Mouse (Mus musculus) embryonic facial prominence, embryonic 13.5 days (tissue): Measurements from ENCODE around the gene Slc6a2. TPM values are rescaled to one million over a fixed set of nuclear protein-coding genes. Genes with fewer than 3 reads are reported as not detected.

Experiments
- ATAC-seq: fragments of 200-750 bp; cut with Nextera tagmentation; 2 replicates; pipeline ENCODE4 v1.8.0; 2017; ENCODE audit warnings: low read depth; ENCODE audit not compliant: insufficient number of reproducible peaks, insufficient read depth, low FRiP score, low TSS enrichment
- H3K27ac ChIP-seq: fragments of 300-500 bp; sonication (generic); 2 replicates; pipeline ENCODE4 v1.5.1; 2015; ENCODE audit warnings: moderate library complexity, mild to moderate bottlenecking, inconsistent platforms
- H3K27me3 ChIP-seq: fragments of 300-500 bp; sonication (generic); 2 replicates; pipeline ENCODE4 v1.6.1; 2015; ENCODE audit warnings: mild to moderate bottlenecking, inconsistent platforms
- H3K36me3 ChIP-seq: fragments of 300-500 bp; sonication (generic); 2 replicates; pipeline ENCODE4 v1.6.1; 2015; ENCODE audit warnings: mild to moderate bottlenecking, inconsistent platforms
- H3K4me1 ChIP-seq: fragments of 300-500 bp; sonication (generic); 2 replicates; pipeline ENCODE4 v1.6.1; 2015; ENCODE audit warnings: inconsistent platforms
- H3K4me2 ChIP-seq: fragments of 300-500 bp; sonication (generic); 2 replicates; pipeline ENCODE4 v1.6.1; 2015; ENCODE audit warnings: moderate library complexity, mild to moderate bottlenecking, inconsistent platforms
- H3K4me3 ChIP-seq: fragments of 300-500 bp; sonication (generic); 2 replicates; pipeline ENCODE4 v1.5.1; 2015; ENCODE audit warnings: mild to moderate bottlenecking, inconsistent platforms
- H3K9ac ChIP-seq: fragments of 300-500 bp; sonication (generic); 2 replicates; pipeline ENCODE4 v1.6.1; 2015; ENCODE audit warnings: mild to moderate bottlenecking, inconsistent platforms
- H3K9me3 ChIP-seq: fragments of 300-500 bp; sonication (generic); 2 replicates; pipeline ENCODE4 v1.6.1; 2016; ENCODE audit warnings: inconsistent platforms
- WGBS: fragments of 180-500 bp; shearing (Covaris S2); methylation state at CpG from one replicate; pipeline ENCODE4 v1.1.7; 2015; ENCODE audit warnings: mixed read lengths; 5-methylcytosine and 5-hydroxymethylcytosine counted together
- polyA plus RNA-seq: library from polyadenylated mRNA; unstranded; fragments of >200 nt; fragmentation: Nextera tagmentation; extraction: Ambion mirVana; gene quantifications from 2 replicates; pipeline ENCODE4 v1.2.1, GENCODE M21; 2015

Gene Slc6a2
- polyA plus RNA-seq: 0.74 and 0.87 TPM in 2 replicates

- no peak for ATAC-seq
- H3K4me3 ChIP-seq: peak within 1 kb of the TSS; percentile 50
- no peaks in the 10 kb centered on the region for H3K36me3 ChIP-seq
- no peak within 1 kb of the TSS for H3K27ac ChIP-seq
- H3K9me3 ChIP-seq: no peaks in the 10 kb centered on the region
- H3K27me3 ChIP-seq: peaks cover 74% of the 10 kb centered on the region
- H3K9ac ChIP-seq: peak within 1 kb of the TSS; percentile 69
- H3K4me1 ChIP-seq: peaks cover 16% of the 10 kb centered on the region
- 57% methylated on average over 10 of the region's 10 CpGs for WGBS
- peak within 1 kb of the TSS; percentile 97 for H3K4me2 ChIP-seq
Measured at GRCm38 (mm10) chr8:92959779-92960178, at the start of gene Slc6a2. Slc6a2 (plus strand) TSS chr8:92960079.

- 73% methylated on average over 3 of the region's 3 CpGs for WGBS
- peaks cover 7% of the 10 kb centered on the region; the same call in 1 of the 2 replicates for H3K4me1 ChIP-seq
- H3K4me3 ChIP-seq: no peak overlapping the region
- H3K27ac ChIP-seq: no peak overlapping the region
- ATAC-seq: no peak
- no peak overlapping the region for H3K4me2 ChIP-seq
- H3K36me3 ChIP-seq: no peaks in the 10 kb centered on the region
- H3K9ac ChIP-seq: no peak overlapping the region
- no peaks in the 10 kb centered on the region for H3K9me3 ChIP-seq
- H3K27me3 ChIP-seq: no peaks in the 10 kb centered on the region
Measured at GRCm38 (mm10) chr8:92911477-92911876, 48.4 kb upstream of the Slc6a2 start.

GRCm38 (mm10) chr8:92913396-92913795, 46.5 kb upstream of the Slc6a2 start:
- no peak for ATAC-seq
- Histone ChIP-seq H3K9me3 (no peaks in the 10 kb centered on the region), H3K27ac (peak overlapping the region; percentile 48), H3K36me3 (no peaks in the 10 kb centered on the region), H3K27me3 (no peaks in the 10 kb centered on the region), H3K4me3 (no peak overlapping the region), H3K4me2 (no peak overlapping the region), H3K9ac (no peak overlapping the region), H3K4me1 (peaks cover 7% of the 10 kb centered on the region; the same call in 1 of the 2 replicates)
- WGBS: 36% methylated on average over 7 of the region's 7 CpGs

GRCm38 (mm10) chr8:92916082-92916481, 43.8 kb upstream of the Slc6a2 start:
- WGBS: 83% methylated on average over 3 of the region's 3 CpGs
- Histone ChIP-seq H3K4me1 (peaks cover 10% of the 10 kb centered on the region; the same call in 1 of the 2 replicates), H3K36me3 (no peaks in the 10 kb centered on the region), H3K4me3 (no peak overlapping the region), H3K27me3 (no peaks in the 10 kb centered on the region), H3K27ac (no peak overlapping the region), H3K9me3 (no peaks in the 10 kb centered on the region), H3K4me2 (no peak overlapping the region), H3K9ac (no peak overlapping the region)
- ATAC-seq: no peak

- no peak overlapping the region for H3K4me3 ChIP-seq
- no peak overlapping the region for H3K4me2 ChIP-seq
- no peaks in the 10 kb centered on the region for H3K27me3 ChIP-seq
- H3K9ac ChIP-seq: no peak overlapping the region
- no peaks in the 10 kb centered on the region for H3K9me3 ChIP-seq
- WGBS: 82% methylated on average over 3 of the region's 3 CpGs
- ATAC-seq: no peak
- no peak overlapping the region for H3K27ac ChIP-seq
- peaks cover 14% of the 10 kb centered on the region for H3K4me1 ChIP-seq
- no peaks in the 10 kb centered on the region for H3K36me3 ChIP-seq
Measured at GRCm38 (mm10) chr8:92921768-92922167, 38.1 kb upstream of the Slc6a2 start.

- 65% methylated on average over 4 of the region's 4 CpGs for WGBS
- Histone ChIP-seq H3K36me3 (no peaks in the 10 kb centered on the region), H3K4me2 (no peak overlapping the region), H3K9me3 (peaks cover 9% of the 10 kb centered on the region; the same call in 1 of the 2 replicates), H3K9ac (no peak overlapping the region), H3K27ac (no peak overlapping the region), H3K4me3 (no peak overlapping the region), H3K27me3 (no peaks in the 10 kb centered on the region), H3K4me1 (no peaks in the 10 kb centered on the region)
- ATAC-seq: no peak
Measured at GRCm38 (mm10) chr8:92928986-92929385, 30.9 kb upstream of the Slc6a2 start.

GRCm38 (mm10) chr8:92938056-92938455, 21.8 kb upstream of the Slc6a2 start:
- Histone ChIP-seq H3K9me3 (no peaks in the 10 kb centered on the region), H3K9ac (no peak overlapping the region), H3K4me3 (no peak overlapping the region), H3K4me2 (no peak overlapping the region), H3K27ac (no peak overlapping the region), H3K36me3 (no peaks in the 10 kb centered on the region), H3K27me3 (no peaks in the 10 kb centered on the region), H3K4me1 (no peaks in the 10 kb centered on the region)
- WGBS: 70% methylated on average over 4 of the region's 4 CpGs
- no peak for ATAC-seq

- Histone ChIP-seq H3K27ac (no peak overlapping the region), H3K36me3 (no peaks in the 10 kb centered on the region), H3K27me3 (no peaks in the 10 kb centered on the region), H3K9me3 (no peaks in the 10 kb centered on the region), H3K4me1 (no peaks in the 10 kb centered on the region), H3K9ac (no peak overlapping the region), H3K4me2 (no peak overlapping the region), H3K4me3 (no peak overlapping the region)
- no peak for ATAC-seq
- WGBS: 88% methylated on average over 4 of the region's 4 CpGs
Measured at GRCm38 (mm10) chr8:92949071-92949470, 10.8 kb upstream of the Slc6a2 start.

- no peaks in the 10 kb centered on the region for H3K4me1 ChIP-seq
- no peak overlapping the region for H3K9ac ChIP-seq
- ATAC-seq: no peak
- H3K4me2 ChIP-seq: no peak overlapping the region
- 82% methylated on average over 12 of the region's 12 CpGs for WGBS
- H3K27ac ChIP-seq: no peak overlapping the region
- no peaks in the 10 kb centered on the region for H3K36me3 ChIP-seq
- H3K27me3 ChIP-seq: no peaks in the 10 kb centered on the region
- H3K4me3 ChIP-seq: no peak overlapping the region
- H3K9me3 ChIP-seq: no peaks in the 10 kb centered on the region
Measured at GRCm38 (mm10) chr8:92950639-92951371, 9.1 kb upstream of the Slc6a2 start.

- 86% methylated on average over 5 of the region's 5 CpGs for WGBS
- Histone ChIP-seq H3K4me2 (no peak overlapping the region), H3K9ac (no peak overlapping the region), H3K36me3 (no peaks in the 10 kb centered on the region), H3K9me3 (no peaks in the 10 kb centered on the region), H3K4me1 (no peaks in the 10 kb centered on the region), H3K27ac (no peak overlapping the region), H3K4me3 (no peak overlapping the region), H3K27me3 (peaks cover 23% of the 10 kb centered on the region)
- no peak for ATAC-seq
Measured at GRCm38 (mm10) chr8:92954044-92954443, 5.8 kb upstream of the Slc6a2 start.

- no peak for ATAC-seq
- peak overlapping the region; percentile 97 for H3K4me2 ChIP-seq
- H3K27ac ChIP-seq: no peak overlapping the region
- WGBS: under 1% methylated on average over 42 of the region's 42 CpGs
- H3K36me3 ChIP-seq: no peaks in the 10 kb centered on the region
- peaks cover 16% of the 10 kb centered on the region for H3K4me1 ChIP-seq
- no peaks in the 10 kb centered on the region for H3K9me3 ChIP-seq
- peaks cover 74% of the 10 kb centered on the region for H3K27me3 ChIP-seq
- H3K9ac ChIP-seq: peak overlapping the region; percentile 69
- H3K4me3 ChIP-seq: peak overlapping the region; percentile 50
Measured at GRCm38 (mm10) chr8:92960451-92960911, 602 bp downstream of the Slc6a2 start.

GRCm38 (mm10) chr8:92961088-92961487, 1.2 kb downstream of the Slc6a2 start:
- Histone ChIP-seq H3K4me1 (peaks cover 16% of the 10 kb centered on the region), H3K9ac (peak overlapping the region; percentile 69; the same call in 1 of the 2 replicates), H3K27me3 (peaks cover 74% of the 10 kb centered on the region), H3K27ac (no peak overlapping the region), H3K4me3 (peak overlapping the region; percentile 50), H3K9me3 (no peaks in the 10 kb centered on the region), H3K36me3 (no peaks in the 10 kb centered on the region), H3K4me2 (peak overlapping the region; percentile 97)
- no peak for ATAC-seq
- WGBS: 3% methylated on average over 25 of the region's 25 CpGs
